Mouse (Mus musculus): Measurements from ENCODE around the gene Plxna4.

Gene Plxna4

DNA sequence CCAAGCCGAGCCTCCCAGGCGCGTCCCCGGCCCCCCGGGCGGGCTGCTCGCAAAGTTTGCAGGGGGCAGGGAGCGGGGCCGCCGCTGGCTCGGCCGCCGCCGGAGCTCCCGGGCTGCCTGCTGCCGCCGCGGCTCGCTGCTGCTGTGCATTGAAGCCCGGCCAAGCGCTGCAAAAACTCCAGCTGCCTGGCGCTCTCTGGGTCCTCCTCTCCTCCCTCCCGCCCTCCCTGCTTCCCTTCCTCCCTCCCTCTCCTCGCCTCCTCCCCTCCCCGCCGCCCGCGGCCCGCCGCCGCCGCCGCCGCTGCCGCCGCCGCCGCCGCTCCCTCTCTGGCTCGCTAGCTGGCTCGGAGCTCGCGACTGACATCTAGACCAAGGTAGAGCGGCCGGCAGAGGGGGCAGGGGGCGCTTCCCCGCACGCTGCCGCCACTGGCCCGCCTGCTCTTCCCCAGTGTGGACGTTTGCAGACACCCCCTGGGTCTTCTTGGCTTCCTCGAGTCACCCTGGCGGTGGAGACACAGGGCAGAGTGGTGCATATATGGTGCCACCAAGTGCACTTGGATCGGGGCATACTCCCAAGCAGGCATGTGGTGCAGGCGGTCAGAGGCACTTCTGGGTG is at the start of gene Plxna4:
TSS of gene Plxna4 (minus strand) at position 137 of the 616 bp plus-strand sequence.
- peak in 1 of 2 experiments; percentile 17 for DNase-seq (ENCODE audit: low spot score in 2 of 2)

DNA sequence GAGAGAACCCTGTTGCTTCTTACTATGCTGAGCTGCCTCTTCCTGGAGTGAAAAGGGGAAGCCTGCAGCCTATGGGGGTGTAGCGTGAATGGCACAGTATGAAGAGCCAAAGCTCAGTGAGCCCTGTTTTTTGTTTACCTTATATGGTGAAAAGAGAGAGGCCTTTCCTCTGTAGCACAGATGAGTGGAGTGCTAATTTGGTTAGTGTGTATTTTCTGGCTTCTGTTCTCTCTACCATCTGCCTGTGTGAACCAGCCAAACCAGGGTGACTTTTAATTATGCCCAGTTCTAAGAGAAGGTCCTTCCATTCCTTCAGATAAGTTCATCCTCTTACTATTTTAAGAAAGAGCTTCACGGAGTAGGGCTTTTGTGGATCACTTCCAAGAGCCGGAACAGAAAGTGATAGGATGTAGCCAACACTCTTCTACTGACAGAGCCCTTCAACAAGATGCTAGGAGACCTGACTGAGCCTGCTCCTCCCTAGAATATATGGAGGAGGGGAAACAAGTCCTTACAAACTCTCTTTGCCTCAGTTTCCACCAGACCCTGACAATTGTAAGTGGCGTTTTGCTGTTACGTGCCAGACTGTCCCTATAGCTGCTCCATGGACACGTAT is 49.7 kb upstream of the Plxna4 start:
- no peak for DNase-seq (ENCODE audit: low spot score in 2 of 2)

DNA sequence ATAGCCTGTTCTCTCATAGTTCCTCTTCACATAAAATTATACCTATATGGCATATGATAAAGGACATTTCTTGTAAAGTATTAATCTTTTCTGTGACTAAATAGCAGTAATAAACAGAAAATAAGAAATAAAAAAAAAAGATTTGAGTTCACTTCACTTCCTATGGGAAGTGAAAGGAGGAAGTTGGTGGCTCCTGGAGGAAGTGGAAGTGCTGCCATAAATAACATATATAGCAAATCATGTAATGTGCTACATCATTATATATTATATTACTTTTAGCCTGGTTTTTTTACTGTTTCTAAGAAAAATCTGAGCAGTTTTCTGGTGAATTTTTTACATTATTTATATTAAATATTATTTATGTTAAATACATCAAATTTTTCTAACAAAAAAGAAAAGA is 22.7 kb upstream of the Plxna4 start:
- no peak for DNase-seq (ENCODE audit: low spot score in 2 of 2)

DNA sequence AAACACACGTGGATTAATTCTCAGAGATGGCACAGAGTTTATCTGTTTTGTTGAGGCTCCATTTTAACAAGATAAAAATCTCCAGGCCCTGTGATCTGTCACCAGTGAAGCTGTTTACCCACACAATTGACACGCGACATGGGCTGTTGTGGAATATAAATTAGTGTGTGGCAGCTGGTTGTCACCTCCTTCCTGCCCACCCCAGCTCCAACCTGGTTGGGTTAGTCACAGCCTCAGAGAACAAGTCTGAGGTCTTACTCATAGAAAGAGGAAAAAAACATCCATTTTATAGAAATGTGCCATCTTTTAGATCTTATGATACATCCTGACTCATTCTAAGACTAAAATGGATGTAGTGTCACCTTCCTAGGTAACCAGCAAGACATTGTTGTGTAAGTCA is 18.8 kb upstream of the Plxna4 start:
- DNase-seq (ENCODE audit: low spot score in 2 of 2) = no peak

DNA sequence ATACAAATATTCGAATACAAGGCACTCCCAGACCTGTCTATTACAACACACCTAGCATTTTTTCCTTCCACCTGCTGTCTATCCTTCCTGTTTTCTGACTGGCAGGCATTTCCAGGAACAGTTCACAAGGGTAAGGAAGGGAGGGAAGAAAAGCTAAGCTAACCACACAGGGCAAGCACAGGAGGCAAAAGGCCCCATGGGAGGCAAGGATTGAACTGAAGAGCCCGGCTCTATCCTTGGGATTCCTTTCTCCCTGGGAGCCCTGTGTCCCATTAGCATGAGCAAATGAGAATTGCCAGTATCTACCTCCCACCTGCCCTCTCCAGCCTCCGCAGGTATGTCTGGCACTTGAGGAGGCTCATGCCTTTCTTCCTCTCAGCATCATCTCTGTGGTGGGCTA is 17.6 kb upstream of the Plxna4 start:
- DNase-seq (ENCODE audit: low spot score in 2 of 2) = no peak

DNA sequence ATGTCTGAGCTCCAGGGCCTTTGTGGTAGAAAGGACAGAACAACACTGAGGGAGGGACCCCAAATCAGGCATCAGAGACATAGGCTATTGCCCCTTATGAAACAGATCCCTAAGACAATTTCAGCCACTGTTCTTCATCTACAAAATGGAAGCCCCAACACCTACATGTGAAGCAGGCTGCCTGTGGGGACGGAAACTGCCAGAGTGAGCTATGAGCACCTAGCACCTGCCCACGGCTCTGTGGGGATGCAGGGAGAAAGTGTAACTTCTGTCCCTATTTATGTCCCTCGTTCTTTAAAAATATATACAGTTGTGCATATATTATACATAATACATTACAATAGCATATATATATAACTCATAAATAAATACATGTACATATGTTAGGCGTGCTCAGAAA is 16.9 kb upstream of the Plxna4 start:
- DNase-seq (ENCODE audit: low spot score in 2 of 2) = no peak

DNA sequence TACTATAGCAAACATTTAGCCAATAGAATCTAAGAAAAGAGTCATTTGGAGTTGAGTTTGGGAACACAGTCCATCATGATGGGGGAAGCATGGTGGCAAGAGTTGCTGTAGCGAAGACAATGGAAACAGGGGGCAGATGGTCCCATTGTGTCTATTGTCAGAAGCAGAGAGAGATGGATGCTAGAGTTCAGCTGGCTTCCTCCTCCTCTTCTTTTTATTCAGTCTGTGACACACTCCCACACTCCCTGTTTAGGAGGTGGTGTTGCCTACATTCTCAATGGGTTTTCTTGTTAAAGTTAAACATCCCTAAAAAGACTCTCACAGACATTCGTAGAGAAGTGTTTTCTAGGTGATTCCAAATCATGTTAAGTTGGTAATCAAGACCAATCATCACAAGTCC is 14.1 kb upstream of the Plxna4 start:
- no peak for DNase-seq (ENCODE audit: low spot score in 2 of 2)

DNA sequence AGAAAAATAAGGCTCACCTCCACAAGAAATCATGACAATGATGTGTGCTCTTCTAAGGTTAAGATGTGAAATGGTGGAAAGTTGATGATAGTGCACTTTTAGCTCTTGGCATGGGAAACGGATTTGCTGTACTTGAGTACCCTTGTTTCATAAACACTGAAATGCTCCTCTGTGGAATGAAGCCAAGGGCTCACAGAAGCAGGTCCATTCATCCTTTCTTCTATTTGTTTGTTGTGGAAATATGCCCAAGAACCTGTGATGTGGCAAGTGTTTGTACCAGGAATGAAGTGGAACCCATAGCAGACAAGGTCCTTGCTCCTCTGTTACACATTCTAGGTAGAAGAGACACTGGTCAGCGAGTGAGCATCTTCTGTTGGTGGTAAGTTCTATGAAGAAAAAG is 13.3 kb upstream of the Plxna4 start:
- no peak for DNase-seq (ENCODE audit: low spot score in 2 of 2)

DNA sequence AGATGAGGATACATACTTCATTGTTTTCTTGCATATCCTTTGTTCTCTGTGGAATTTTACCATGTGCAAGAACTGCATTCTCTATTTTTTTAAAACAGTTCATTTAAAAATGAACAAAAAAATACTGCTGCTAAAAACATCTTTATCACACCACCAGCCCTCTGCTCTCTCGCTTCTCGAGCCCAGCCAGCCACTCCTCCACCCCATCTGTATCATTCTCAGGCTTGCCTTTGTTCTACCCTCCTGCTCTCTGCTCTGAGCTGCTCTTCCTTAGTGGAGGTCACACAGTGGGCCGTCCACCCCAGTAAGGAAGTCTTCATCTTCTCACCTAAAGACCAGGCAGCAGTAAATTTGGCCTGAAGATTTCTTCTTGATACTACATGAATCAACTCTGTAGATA is 7.6 kb upstream of the Plxna4 start:
- no peak for DNase-seq (ENCODE audit: low spot score in 2 of 2)

DNA sequence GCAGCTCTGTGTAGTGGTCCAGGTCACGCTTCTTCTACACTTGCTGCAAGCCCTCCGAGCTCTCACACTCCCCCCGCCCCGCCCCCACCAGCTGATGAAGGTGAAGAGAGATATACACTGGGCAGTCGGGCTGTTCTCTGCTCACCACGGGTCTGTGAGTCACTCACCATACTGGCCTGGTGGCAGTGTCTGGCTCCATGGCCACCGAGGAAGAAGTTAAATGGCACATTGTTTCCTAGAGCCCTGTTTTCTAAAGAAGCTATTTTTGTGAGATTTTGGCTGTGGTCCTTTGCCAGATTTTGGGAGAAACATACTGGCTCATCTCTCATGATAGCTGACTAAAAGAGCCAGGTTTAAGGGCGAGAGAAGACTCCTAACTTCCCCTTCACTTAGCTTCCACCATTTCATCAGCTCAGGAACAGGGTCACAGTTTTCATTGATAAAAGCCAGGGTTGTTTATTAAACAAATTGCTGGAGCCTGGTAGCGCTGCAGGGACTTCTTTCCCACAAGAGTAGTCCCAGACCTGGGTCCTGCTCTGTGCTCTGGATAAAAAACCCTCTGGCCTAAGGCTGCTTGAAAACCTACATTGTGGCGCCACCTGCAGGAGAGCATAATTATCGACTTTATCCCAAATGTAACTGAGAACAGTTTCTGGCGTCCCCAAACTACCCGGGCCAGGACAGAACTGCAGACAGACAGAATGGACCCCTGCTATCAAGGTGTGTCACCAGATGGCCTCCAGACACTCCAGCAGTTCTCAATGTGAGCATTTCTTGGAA is 3.2 kb upstream of the Plxna4 start:
- DNase-seq (ENCODE audit: low spot score in 2 of 2) = peak in 1 of 2 experiments; percentile 54

DNA sequence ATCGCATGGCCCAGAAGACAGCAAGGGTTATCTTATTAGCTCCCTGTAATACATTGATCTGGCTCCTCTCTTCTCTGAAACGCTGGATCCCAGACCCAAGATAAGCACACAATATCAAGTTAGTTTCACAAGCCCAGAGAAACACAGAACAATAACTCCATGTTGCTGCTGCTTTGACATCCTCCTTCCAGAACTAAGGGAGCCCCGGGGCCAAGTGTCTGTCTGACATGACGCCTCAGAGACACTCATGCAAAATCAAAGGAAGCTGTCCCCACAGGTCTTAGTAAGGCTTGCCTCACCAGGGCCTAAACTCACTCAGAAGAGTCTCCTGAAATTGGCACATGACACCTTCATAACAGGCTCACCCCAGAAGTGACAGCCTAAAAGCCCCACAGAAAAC is 1.6 kb upstream of the Plxna4 start:
- DNase-seq (ENCODE audit: low spot score in 2 of 2) = no peak

DNA sequence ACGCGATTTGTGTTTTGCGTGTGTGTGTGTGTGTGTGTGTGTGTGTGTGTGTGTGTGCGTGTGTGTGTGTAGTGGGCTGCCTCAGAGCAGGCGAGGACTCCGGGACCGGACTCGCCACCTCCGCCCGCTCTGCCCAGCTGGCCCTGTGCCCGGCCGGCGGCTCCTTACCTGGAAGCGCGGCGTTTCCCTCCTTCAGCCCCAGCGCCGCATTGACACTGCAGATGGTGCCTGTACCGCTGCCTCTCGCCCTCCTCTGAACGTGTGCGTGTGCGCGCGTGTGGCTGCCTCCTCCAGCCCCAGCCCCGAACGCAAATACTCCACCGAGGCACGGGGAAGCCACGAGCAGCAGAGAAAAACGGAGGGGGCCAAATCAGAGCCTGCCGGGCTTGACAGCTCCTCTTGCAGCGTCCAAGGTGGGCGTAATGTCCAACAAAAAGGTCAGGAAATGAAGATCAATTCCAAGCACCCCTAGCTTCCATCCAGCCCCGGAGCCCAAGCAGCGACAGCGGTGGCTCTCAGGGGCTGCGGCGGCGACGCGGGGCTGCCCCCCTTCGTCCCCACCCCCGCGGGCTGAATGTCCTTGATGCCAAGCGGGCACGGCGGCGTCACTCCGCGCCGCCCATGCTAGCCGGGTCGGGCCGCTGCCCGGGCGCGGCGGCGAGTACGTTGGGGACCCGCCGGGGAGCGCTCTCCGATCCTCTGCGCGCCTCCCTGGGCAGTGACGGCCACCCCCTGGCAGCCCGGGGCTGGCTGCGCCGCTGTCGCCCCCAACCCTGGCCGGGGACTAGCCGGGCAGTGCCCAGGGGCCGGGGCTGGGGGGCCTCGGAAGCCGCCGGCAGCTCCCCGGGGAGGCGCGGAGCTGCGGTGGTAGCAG is 619 bp downstream of the Plxna4 start:
- DNase-seq (ENCODE audit: low spot score in 2 of 2) = peak in 1 of 2 experiments; percentile 7

DNA sequence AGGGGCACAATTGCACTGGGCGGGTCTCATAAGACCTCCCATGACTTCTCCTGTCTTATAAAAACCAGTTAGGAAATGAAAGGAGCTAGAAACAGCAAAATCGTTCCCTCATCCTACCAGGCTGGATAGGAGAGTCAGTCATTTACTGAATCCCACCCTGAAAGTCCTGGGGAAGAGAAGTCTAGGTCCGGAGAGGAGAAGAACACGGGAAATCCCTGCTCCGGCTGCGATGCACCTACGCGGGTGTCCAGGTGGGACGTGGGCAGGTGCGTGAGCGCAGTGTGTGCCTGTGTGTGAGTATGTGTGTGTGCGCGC is 1.2 kb downstream of the Plxna4 start:
- no peak for DNase-seq (ENCODE audit: low spot score in 2 of 2)

DNA sequence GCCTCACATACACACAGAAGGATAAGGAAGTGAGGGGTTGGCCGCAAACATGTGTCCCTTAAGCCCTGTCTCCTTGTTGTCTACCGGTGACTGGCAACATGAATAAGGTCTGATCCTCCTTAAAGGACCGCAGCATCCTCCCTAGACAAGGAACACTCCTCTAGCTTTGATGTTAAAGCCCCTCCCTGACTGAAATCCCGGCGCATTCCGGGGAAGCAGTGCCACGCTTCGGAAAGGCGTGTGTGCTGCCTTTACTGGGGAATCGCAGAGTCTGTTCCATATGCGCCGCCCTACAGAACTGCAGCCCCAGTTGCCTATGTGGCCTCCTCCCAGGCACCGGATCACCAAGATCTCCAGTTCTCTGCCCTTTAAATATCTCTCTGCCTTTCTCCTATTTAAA is 1.6 kb downstream of the Plxna4 start:
- no peak for DNase-seq (ENCODE audit: low spot score in 2 of 2)

DNA sequence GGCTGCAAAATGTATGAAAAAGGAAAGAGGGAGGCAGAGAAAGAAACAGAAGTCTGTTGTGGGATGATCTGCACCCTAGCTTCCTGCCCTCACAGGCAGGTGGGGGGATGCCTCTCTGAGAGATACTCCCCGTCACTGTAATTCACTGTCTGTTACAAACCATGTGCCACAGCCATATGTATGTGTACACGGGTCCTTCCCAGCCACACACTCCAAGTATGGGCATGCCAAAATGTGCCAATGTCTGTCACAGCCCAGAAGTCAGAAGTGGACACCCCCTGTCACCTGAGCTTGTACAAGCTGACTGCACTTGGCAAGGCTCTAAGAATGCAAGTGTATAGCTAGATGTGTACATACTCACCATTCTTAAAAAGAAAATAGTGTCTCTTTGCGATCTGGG is 2.8 kb downstream of the Plxna4 start:
- no peak for DNase-seq (ENCODE audit: low spot score in 2 of 2)

DNA sequence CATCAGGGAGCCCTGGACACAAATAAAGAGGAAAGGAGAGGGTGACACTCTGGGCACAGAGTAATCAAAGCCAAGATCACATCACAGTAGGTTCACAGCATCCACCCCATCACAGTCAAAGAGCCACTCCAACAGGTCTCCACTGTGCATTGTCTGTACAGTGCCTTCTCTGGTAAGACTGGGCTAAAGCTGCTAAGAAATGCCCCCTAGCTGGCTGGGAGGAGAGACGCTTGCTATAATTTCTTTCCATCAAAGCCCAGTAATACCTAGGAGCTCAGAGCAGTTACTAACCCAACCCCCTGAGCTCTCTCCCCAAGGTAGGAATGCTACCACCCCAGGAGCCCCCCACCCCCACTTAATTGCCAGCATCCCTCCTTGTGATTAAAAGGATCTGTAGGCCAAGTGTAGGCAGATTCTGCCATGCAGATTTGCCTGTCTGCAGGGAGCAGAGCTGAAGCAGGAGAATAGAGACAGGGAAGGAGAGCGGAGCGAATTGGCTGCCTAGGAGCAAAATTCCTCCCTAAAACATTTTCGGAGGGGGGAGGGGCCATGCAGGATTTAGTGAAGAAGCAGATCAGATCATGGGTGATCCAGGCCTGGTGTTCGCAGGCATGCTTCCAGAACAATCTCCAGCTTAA is 3.6 kb downstream of the Plxna4 start:
- no peak for DNase-seq (ENCODE audit: low spot score in 2 of 2)

DNA sequence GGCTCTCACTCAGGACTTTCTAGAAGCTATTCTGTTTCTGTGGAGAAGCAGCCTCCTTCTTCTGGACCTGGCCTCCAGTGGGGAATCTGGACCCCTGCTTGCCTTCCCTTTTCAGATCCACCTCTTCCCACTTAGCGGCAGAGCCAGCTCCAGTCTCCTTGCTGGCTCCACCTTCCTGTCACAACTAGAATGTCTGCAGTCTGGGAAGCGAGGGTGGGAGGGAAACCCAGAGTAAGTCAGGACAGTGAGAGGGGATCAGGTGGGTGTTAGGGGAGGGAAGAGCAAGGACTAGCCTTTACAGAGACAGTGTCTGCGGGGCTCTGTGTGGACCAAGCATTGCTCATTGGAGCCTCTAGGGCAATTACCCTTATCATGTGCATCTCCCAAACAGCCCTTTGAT is 4.4 kb downstream of the Plxna4 start:
- no peak for DNase-seq (ENCODE audit: low spot score in 2 of 2)

DNA sequence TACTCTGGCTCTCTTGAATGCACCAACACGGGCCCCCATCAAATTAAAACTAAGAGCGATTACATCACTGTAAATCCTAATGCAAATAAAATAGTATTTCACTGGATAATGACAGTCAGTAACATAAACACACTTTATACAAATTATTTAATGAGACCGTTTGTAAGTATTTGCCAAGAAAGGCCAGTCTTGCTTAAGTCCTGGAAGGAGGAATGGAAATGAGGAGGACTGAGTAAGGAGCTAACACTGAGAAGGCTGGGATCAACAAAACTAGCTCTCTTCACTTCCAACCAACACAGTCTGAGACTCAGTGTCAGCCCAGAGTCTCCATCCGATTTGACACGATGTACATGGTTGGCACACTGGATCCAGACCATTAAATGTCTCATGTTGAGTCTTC is 16.5 kb downstream of the Plxna4 start:
- no peak for DNase-seq (ENCODE audit: low spot score in 2 of 2)

DNA sequence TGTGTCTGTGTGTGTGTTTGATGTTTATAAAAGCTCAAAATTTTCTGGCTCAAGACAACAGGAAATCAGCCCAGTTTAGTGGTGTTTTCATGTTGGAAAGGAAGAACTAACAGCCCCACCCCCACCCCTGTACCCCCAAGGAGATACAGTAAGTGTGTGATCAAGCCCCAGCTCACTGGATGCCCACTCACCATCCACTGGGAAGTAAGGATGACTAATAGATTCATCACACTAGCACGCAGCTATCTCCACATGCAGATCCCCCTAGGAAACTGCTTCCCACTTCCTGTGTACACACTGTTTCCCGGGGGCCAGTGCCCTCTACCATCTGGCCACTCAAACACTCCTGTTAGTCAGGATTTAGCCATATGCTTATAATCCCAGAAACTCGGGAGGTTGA is 17.5 kb downstream of the Plxna4 start:
- DNase-seq (ENCODE audit: low spot score in 2 of 2) = no peak

DNA sequence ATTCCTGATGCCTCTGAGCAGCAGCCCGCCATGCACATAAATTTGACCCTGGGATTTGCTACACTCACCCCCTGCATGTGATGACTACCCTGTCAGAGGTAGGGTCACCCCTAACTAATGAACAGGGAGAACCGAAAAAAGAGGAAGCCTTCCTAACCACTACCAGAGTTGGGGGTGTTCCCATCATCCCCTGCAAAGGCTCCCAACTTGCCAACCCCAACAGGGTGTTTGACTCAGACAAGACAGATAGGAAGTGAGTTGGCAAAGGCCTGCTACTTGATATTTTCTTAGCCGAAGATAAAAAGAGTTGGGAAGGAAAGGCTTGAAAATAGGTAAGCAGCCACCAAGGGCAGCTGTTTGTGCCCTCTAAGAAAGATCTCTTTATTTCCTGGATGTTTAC is 18.1 kb downstream of the Plxna4 start:
- DNase-seq (ENCODE audit: low spot score in 2 of 2) = no peak

DNA sequence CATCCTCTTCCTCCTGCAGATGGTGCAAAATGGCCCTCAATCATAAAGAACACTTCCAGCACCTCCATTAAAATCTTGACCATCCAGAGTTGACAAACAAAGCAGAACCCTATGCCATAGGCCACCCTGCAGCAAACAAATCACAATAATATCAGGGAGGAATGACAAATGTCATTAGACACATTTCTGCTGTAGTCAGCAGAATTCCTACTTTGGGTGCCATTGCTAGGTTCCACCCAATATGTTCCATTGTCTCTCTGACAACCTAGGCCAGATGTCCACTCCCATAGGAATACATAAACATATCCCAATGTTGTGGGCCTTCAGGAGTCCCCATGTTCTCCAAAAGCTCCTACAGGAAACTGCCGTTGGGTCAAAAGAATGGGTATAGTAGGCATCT is 41.1 kb downstream of the Plxna4 start:
- DNase-seq (ENCODE audit: low spot score in 2 of 2) = no peak

DNA sequence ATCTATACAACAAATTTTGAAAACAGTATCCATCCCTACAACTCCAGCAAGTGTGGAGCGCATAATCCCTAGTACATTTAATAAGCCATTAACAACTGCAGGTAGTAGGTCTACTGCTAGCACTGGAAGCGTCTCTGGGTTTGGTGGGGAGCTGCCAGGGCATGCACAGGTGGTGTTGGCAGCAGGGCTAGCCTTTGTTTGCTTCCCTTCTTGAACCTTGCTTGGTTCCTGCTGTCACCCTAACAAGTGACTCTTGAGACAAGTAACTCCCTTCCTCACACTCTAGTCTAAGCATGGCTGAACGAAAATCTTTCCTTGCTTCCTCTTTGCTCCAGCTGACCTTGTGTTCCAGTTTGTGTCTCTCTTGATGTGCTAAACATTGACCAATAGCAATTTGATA is 44.0 kb downstream of the Plxna4 start:
- no peak for DNase-seq (ENCODE audit: low spot score in 2 of 2)
